Mouse (Mus musculus) mature B cell (primary cell): ENCODE results near the gene Slc1a2.

Experiments
- in situ Hi-C: fragments of 300-500 bp; cut with MboI; formaldehyde crosslinking; loops from 2 replicates; pipeline ENCODE4 v1.14.3; 2019

The Slc1a2 gene

GRCm38 (mm10) chr2:102714320-102714719 is 55.9 kb downstream of the Slc1a2 start:
- in situ Hi-C loops = no loop called here

GRCm38 (mm10) chr2:102715754-102716153 is 57.3 kb downstream of the Slc1a2 start:
- in situ Hi-C loops = no loop called here

GRCm38 (mm10) chr2:102721859-102722258 is 63.4 kb downstream of the Slc1a2 start:
- in situ Hi-C loops = no loop called here

GRCm38 (mm10) chr2:102725054-102725453 is 66.6 kb downstream of the Slc1a2 start:
- in situ Hi-C loops = no loop called here

- in situ Hi-C loops = no loop called here
These were observed 71.9 kb downstream of the Slc1a2 start for GRCm38 (mm10) chr2:102730386-102730785.

GRCm38 (mm10) chr2:102730788-102731187 is 72.3 kb downstream of the Slc1a2 start:
- in situ Hi-C loops = no loop called here

GRCm38 (mm10) chr2:102733128-102733527 is 74.7 kb downstream of the Slc1a2 start:
- in situ Hi-C loops = no loop called here

GRCm38 (mm10) chr2:102734055-102734454 is 75.6 kb downstream of the Slc1a2 start:
- in situ Hi-C loops = no loop called here

- in situ Hi-C loops = no loop called here
These were observed 76.6 kb downstream of the Slc1a2 start for GRCm38 (mm10) chr2:102735031-102735430.

- in situ Hi-C loops = no loop called here
These were observed 77.4 kb downstream of the Slc1a2 start for GRCm38 (mm10) chr2:102735811-102736210.

- in situ Hi-C loops = no loop called here
These were observed 78.0 kb downstream of the Slc1a2 start for GRCm38 (mm10) chr2:102736490-102736889.

- in situ Hi-C loops = no loop called here
These were observed 80.4 kb downstream of the Slc1a2 start for GRCm38 (mm10) chr2:102738852-102739251.

- in situ Hi-C loops = loop anchor here (10.0 kb wide), 1 partner anchor 282 kb away; no protein-coding TSS in a partner anchor
These were observed 84.2 kb downstream of the Slc1a2 start for GRCm38 (mm10) chr2:102742685-102743084.

GRCm38 (mm10) chr2:102743918-102744696 is 85.6 kb downstream of the Slc1a2 start:
- in situ Hi-C loops = loop anchor here (10.0 kb wide), 1 partner anchor 281 kb away; no protein-coding TSS in a partner anchor

- in situ Hi-C loops = loop anchor here (10.0 kb wide), 1 partner anchor 279 kb away; no protein-coding TSS in a partner anchor
These were observed 86.9 kb downstream of the Slc1a2 start for GRCm38 (mm10) chr2:102745259-102745906.

GRCm38 (mm10) chr2:102747758-102748157 is 89.3 kb downstream of the Slc1a2 start:
- in situ Hi-C loops = loop anchor here (10.0 kb wide), 1 partner anchor 277 kb away; no protein-coding TSS in a partner anchor

GRCm38 (mm10) chr2:102749926-102750325 is 91.5 kb downstream of the Slc1a2 start:
- in situ Hi-C loops = loop anchor here (10.0 kb wide), 1 partner anchor 275 kb away; no protein-coding TSS in a partner anchor

GRCm38 (mm10) chr2:102751846-102752245 is 93.4 kb downstream of the Slc1a2 start:
- in situ Hi-C loops = no loop called here

- in situ Hi-C loops = no loop called here
These were observed 98.9 kb downstream of the Slc1a2 start for GRCm38 (mm10) chr2:102757241-102757860.

- in situ Hi-C loops = no loop called here
These were observed 101.0 kb downstream of the Slc1a2 start for GRCm38 (mm10) chr2:102759479-102759878.

GRCm38 (mm10) chr2:102760284-102761072 is 102.0 kb downstream of the Slc1a2 start:
- in situ Hi-C loops = no loop called here

- in situ Hi-C loops = no loop called here
These were observed 104.7 kb downstream of the Slc1a2 start for GRCm38 (mm10) chr2:102763176-102763575.
